Mouse (Mus musculus) limb, embryonic 11.5 days (tissue): Measurements from ENCODE around the gene 4930544G11Rik. TPM values are rescaled to one million over a fixed set of nuclear protein-coding genes. Genes with fewer than 3 reads are reported as not detected.
A peak's percentile ranks its signal among the peaks of the same experiment; 100 is the strongest.

Experiments used
- ATAC-seq: fragments of 200-750 bp; cut with Nextera tagmentation; 2 replicates; pipeline ENCODE4 v1.8.0; 2017; ENCODE audit warnings: low read depth; ENCODE audit not compliant: insufficient number of reproducible peaks, low FRiP score, low TSS enrichment
- DNase-seq: peaks from one replicate; pipeline ENCODE4 v3.0.0-alpha.2; 2015; ENCODE audit warnings: low spot score
- H3K27ac ChIP-seq: fragments of 300-500 bp; sonication (generic); replicated peaks from 2 replicates; pipeline ENCODE4 v1.5.1; 2014; ENCODE audit warnings: low read depth, mild to moderate bottlenecking, low read length
- H3K27me3 ChIP-seq: fragments of 300-500 bp; sonication (generic); 2 replicates; pipeline ENCODE4 v1.6.1; 2014; ENCODE audit warnings: mild to moderate bottlenecking, low read length, mixed read lengths; ENCODE audit not compliant: control insufficient read depth, insufficient read depth
- H3K36me3 ChIP-seq: fragments of 300-500 bp; sonication (generic); 2 replicates; pipeline ENCODE4 v1.6.1; 2014; ENCODE audit warnings: mild to moderate bottlenecking, low read length, moderate library complexity, mixed read lengths; ENCODE audit not compliant: control insufficient read depth, insufficient read depth
- H3K4me1 ChIP-seq: fragments of 300-500 bp; sonication (generic); 2 replicates; pipeline ENCODE4 v1.6.1; 2014; ENCODE audit warnings: low read length, mixed read lengths; ENCODE audit not compliant: control insufficient read depth, insufficient read depth
- H3K4me2 ChIP-seq: fragments of 300-500 bp; sonication (generic); 2 replicates; pipeline ENCODE4 v1.6.1; 2014; ENCODE audit warnings: low read depth, mild to moderate bottlenecking, moderate library complexity; ENCODE audit not compliant: severe bottlenecking
- H3K4me3 ChIP-seq: fragments of 300-500 bp; sonication (generic); 2 replicates; pipeline ENCODE4 v1.5.1; 2014; ENCODE audit warnings: low read depth, low read length
- H3K9ac ChIP-seq: fragments of 300-500 bp; sonication (generic); 2 replicates; pipeline ENCODE4 v1.6.1; 2014; ENCODE audit warnings: mild to moderate bottlenecking, low read length
- H3K9me3 ChIP-seq: fragments of 300-500 bp; sonication (generic); 2 replicates; pipeline ENCODE4 v1.6.1; 2016; ENCODE audit warnings: low read length; ENCODE audit not compliant: control insufficient read depth
- WGBS: fragments of 180-500 bp; shearing (Covaris S2); extraction: QIAGEN DNeasy Blood & Tissue Kit; methylation state at CpG from one replicate; pipeline ENCODE4 v1.1.7; 2014; 5-methylcytosine and 5-hydroxymethylcytosine counted together
- polyA plus RNA-seq: library from polyadenylated mRNA; unstranded; fragments of >200 nt; fragmentation: Nextera tagmentation; extraction: Ambion mirVana; gene quantifications from 2 replicates; pipeline ENCODE4 v1.2.1, GENCODE M21; 2014

The 4930544G11Rik gene
- polyA plus RNA-seq, 1 experiment from 2014 or later, result not detected

GRCm38 (mm10) chr6:65933177-65933576 is 19.2 kb upstream of the 4930544G11Rik start:
- WGBS, result 55% methylated on average over 4 of the region's 4 CpGs
- Histone ChIP-seq H3K27ac (no peak overlapping the region), H3K36me3 (no peaks in the 10 kb centered on the region; the same call in 1 of the 2 replicates), H3K4me1 (no peaks in the 10 kb centered on the region), H3K27me3 (no peaks in the 10 kb centered on the region), H3K9me3 (no peaks in the 10 kb centered on the region), H3K4me2 (no peak overlapping the region), H3K4me3 (no peak overlapping the region), H3K9ac (no peak overlapping the region)
- DNase-seq (no peak), ATAC-seq (no peak)

- ATAC-seq (peak; percentile 37; the same call in 1 of the 2 replicates), DNase-seq (no peak)
- no peaks in the 10 kb centered on the region for H3K4me1 ChIP-seq
- no peaks in the 10 kb centered on the region for H3K27me3 ChIP-seq
- H3K36me3 ChIP-seq, result no peaks in the 10 kb centered on the region; the same call in 1 of the 2 replicates
- no peak overlapping the region for H3K9ac ChIP-seq
- WGBS, result 83% methylated on average over 7 of the region's 7 CpGs
- H3K9me3 ChIP-seq, result no peaks in the 10 kb centered on the region
- no peak overlapping the region for H3K27ac ChIP-seq
- no peak overlapping the region for H3K4me2 ChIP-seq
- no peak overlapping the region for H3K4me3 ChIP-seq
Measured at GRCm38 (mm10) chr6:65935566-65936281, 16.7 kb upstream of the 4930544G11Rik start.

- Histone ChIP-seq H3K4me1 (no peaks in the 10 kb centered on the region), H3K27me3 (no peaks in the 10 kb centered on the region), H3K9me3 (no peaks in the 10 kb centered on the region), H3K4me2 (no peak overlapping the region), H3K36me3 (no peaks in the 10 kb centered on the region), H3K27ac (no peak overlapping the region), H3K4me3 (no peak overlapping the region), H3K9ac (no peak overlapping the region)
- no peak for DNase-seq
- 86% methylated on average over 6 of the region's 6 CpGs for WGBS
- ATAC-seq, result no peak
Measured at GRCm38 (mm10) chr6:65950492-65950891, 1.9 kb upstream of the 4930544G11Rik start.

DNA sequence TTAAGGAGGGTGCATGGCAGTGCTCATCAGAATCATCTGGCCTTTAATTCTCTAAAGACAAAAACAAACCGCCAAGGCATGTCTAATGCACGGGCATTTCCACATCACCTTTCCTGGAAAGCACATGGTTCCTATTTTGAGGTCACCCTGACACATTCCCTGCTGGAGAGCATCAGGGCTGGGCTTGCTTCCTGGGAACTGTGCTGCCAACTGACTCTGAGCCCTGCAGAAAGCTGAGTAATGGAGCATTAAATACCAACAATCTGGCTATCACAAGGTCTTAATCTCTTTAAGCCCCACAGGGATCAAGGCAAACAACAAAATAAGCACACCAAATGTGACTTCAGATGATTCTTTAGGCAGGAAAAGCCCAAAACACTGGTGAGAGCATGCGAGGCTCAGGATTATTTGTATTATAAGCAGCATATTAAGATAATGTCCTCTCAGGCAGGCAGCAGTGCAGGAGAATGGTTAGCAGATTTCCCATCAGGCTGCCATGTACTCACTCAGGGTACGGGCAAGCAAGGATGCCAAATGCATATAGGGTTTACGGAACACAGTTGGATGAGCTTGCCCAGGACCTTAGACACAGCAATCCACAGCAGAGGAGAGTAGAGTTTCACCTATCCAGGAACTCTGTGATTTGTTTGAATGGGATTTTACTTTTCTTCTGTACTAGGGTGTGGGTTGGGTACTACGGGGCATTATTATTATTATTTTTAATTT is 17.1 kb downstream of the 4930544G11Rik start:
- Histone ChIP-seq H3K36me3 (no peaks in the 10 kb centered on the region), H3K4me3 (no peak overlapping the region), H3K4me2 (no peak overlapping the region), H3K9me3 (no peaks in the 10 kb centered on the region), H3K27ac (no peak overlapping the region), H3K4me1 (peaks cover 7% of the 10 kb centered on the region; the same call in 1 of the 2 replicates), H3K9ac (no peak overlapping the region), H3K27me3 (no peaks in the 10 kb centered on the region)
- no peak for ATAC-seq
- DNase-seq, result no peak
- 54% methylated on average over 6 of the region's 6 CpGs for WGBS

DNA sequence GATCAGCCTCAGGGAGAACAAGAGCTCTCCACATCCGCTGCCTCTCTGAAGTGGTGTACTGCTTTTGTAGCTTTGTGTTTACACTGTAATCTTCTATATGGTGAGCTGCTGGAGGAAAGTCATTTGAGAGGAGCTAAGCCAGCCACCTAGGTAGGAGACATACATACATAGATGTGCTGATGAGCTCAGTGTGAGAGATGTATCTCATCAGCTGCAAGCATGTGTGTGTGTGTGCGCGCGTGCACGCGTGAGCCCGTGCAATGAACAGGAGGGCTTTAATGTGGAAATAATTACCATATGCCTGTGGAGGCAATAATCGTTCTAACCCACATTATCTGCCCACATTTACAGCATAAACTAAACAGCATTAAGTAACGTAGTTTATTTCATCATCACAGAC is 18.0 kb downstream of the 4930544G11Rik start:
- no peaks in the 10 kb centered on the region for H3K27me3 ChIP-seq
- peaks cover 7% of the 10 kb centered on the region; the same call in 1 of the 2 replicates for H3K4me1 ChIP-seq
- no peak overlapping the region for H3K4me3 ChIP-seq
- no peaks in the 10 kb centered on the region for H3K36me3 ChIP-seq
- 85% methylated on average over 9 of the region's 9 CpGs for WGBS
- H3K9ac ChIP-seq, result no peak overlapping the region
- no peak overlapping the region for H3K4me2 ChIP-seq
- no peak for DNase-seq
- ATAC-seq, result no peak
- no peak overlapping the region for H3K27ac ChIP-seq
- H3K9me3 ChIP-seq, result no peaks in the 10 kb centered on the region

DNA sequence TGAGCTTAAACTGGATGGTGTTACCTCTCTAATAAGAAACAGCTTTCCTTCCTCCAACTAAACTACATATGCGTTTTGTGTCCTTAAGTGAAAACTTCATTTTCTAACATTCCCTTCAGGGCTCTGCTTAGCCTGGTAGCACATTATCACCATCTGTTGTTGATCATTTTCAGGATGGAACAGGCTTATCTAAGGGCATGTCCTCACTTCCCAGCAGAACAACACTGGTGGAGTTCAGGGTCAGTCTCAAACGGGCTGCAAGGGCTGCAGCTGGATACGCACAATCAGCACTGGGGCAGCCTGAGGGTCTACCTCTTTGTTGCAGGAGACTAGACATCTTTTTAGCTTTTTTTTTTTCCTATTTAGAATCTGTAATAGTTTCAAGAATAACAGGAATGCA is 39.7 kb downstream of the 4930544G11Rik start:
- ATAC-seq (no peak), DNase-seq (peak; percentile 38)
- no peak overlapping the region for H3K9ac ChIP-seq
- 13% methylated on average over 3 of the region's 3 CpGs for WGBS
- H3K4me3 ChIP-seq, result no peak overlapping the region
- no peaks in the 10 kb centered on the region for H3K9me3 ChIP-seq
- H3K27me3 ChIP-seq, result no peaks in the 10 kb centered on the region
- H3K36me3 ChIP-seq, result no peaks in the 10 kb centered on the region
- H3K4me2 ChIP-seq, result no peak overlapping the region
- H3K4me1 ChIP-seq, result no peaks in the 10 kb centered on the region
- no peak overlapping the region for H3K27ac ChIP-seq

DNA sequence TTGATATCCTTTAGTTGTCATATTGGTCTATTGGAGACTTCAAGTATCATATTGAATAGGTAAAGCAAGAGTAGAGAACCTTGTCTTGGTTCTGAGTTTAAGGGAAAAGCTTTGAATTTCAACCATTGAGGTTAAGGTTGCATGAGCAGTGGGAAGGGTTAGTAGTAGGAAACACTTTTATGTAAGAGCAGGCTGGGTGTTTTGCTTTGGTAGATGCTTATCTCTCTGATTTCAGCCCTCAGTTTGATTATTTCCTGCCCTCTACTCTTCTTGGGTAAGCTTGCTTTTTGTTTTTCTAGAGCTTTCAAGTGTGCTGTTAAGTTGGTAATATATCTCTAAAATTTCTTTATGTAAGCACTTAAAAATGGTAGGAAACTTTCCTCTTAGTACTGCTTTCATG is 45.9 kb downstream of the 4930544G11Rik start:
- DNase-seq (no peak), ATAC-seq (no peak)
- H3K9me3 ChIP-seq, result no peaks in the 10 kb centered on the region
- no peak overlapping the region for H3K4me2 ChIP-seq
- H3K27ac ChIP-seq, result no peak overlapping the region
- no peaks in the 10 kb centered on the region for H3K27me3 ChIP-seq
- no peaks in the 10 kb centered on the region for H3K36me3 ChIP-seq
- no peak overlapping the region for H3K4me3 ChIP-seq
- no peaks in the 10 kb centered on the region for H3K4me1 ChIP-seq
- no peak overlapping the region for H3K9ac ChIP-seq
